Mouse (Mus musculus) liver, adult 2 months (tissue): ENCODE data around the gene Smoc1. TPM values are rescaled to one million over a fixed set of nuclear protein-coding genes. Genes with fewer than 3 reads are reported as not detected.
A peak's percentile ranks its signal among the peaks of the same experiment; 100 is the strongest.

Source experiments
- DNase-seq: peaks from one replicate; pipeline ENCODE4 v3.0.0-alpha.2; 2011; ENCODE audit warnings: low read depth, low spot score; ENCODE audit errors: extremely low read depth
- H3K27ac ChIP-seq: fragments of 200-500 bp; replicated peaks from 2 replicates; pipeline ENCODE4 v1.5.1; 2012; ENCODE audit warnings: low read depth, mild to moderate bottlenecking, control low read depth, inconsistent platforms, low read length; ENCODE audit not compliant: insufficient read depth
- H3K27me3 ChIP-seq: fragments of 200-500 bp; 2 replicates; pipeline ENCODE4 v1.6.1; 2012; ENCODE audit warnings: mild to moderate bottlenecking, moderate library complexity, low read length, inconsistent platforms; ENCODE audit not compliant: control insufficient read depth, insufficient read depth
- H3K36me3 ChIP-seq: fragments of 200-500 bp; 2 replicates; pipeline ENCODE4 v1.6.1; 2012; ENCODE audit warnings: low read length, inconsistent platforms; ENCODE audit not compliant: control insufficient read depth, insufficient read depth
- H3K4me1 ChIP-seq: fragments of 200-500 bp; 2 replicates; pipeline ENCODE4 v1.6.1; 2011; ENCODE audit warnings: low read length; ENCODE audit not compliant: control insufficient read depth, insufficient read depth
- H3K4me3 ChIP-seq: fragments of 200-500 bp; 2 replicates; pipeline ENCODE4 v1.5.1; 2011; ENCODE audit warnings: low read depth, mild to moderate bottlenecking, control low read depth, low read length, moderate library complexity; ENCODE audit not compliant: insufficient read depth
- H3K79me2 ChIP-seq: fragments of 200-500 bp; 2 replicates; pipeline ENCODE4 v1.6.1; 2012; ENCODE audit warnings: inconsistent platforms, mild to moderate bottlenecking, low read length, moderate library complexity; ENCODE audit not compliant: control insufficient read depth, insufficient read depth
- H3K9ac ChIP-seq: fragments of 200-500 bp; 2 replicates; pipeline ENCODE4 v1.6.1; 2012; ENCODE audit warnings: low read depth, mild to moderate bottlenecking, control low read depth, inconsistent platforms, low read length
- CTCF ChIP-seq: fragments of 200-500 bp; IDR thresholded peaks from 2 replicates; pipeline ENCODE4 v1.5.1; 2011; ENCODE audit warnings: low read depth, low read length, control low read depth
- POLR2A ChIP-seq: fragments of 200-500 bp; IDR thresholded peaks from 2 replicates; pipeline ENCODE4 v1.6.1; 2011; ENCODE audit warnings: low read length, control low read depth; ENCODE audit not compliant: insufficient read depth; ENCODE audit errors: extremely low read depth
- WGBS: fragments of 180-500 bp; shearing (Covaris S2); methylation state at CpG from one replicate; pipeline ENCODE4 v1.1.7; 2018; 5-methylcytosine and 5-hydroxymethylcytosine counted together
- polyA plus RNA-seq: library from polyadenylated mRNA; depleted of rRNA; stranded (reverse); fragments of >200 nt; gene quantifications from 2 replicates; pipeline ENCODE4 v1.2.3, GENCODE M21; 2012
- total RNA-seq: library from RNA; depleted of rRNA; stranded (reverse); fragments of >200 nt; gene quantifications from 2 replicates; pipeline ENCODE4 v1.2.3, GENCODE M21; 2014

Smoc1 gene
- total and polyA plus RNA-seq, 2 experiments = 28.3 to 50.7 TPM

- H3K4me1 ChIP-seq = peaks cover 6% of the 10 kb centered on the region; the same call in 1 of the 2 replicates
- H3K27me3 ChIP-seq = no peaks in the 10 kb centered on the region
- no peak for DNase-seq
- H3K4me3 ChIP-seq = no peak overlapping the region
- peaks cover 19% of the 10 kb centered on the region; the same call in 1 of the 2 replicates for H3K79me2 ChIP-seq
- TF ChIP-seq CTCF (no peak), POLR2A (no peak)
- H3K27ac ChIP-seq = no peak overlapping the region
- 80% methylated on average over 5 of the region's 5 CpGs for WGBS
- no peaks in the 10 kb centered on the region for H3K36me3 ChIP-seq
- H3K9ac ChIP-seq = no peak overlapping the region
Measured at GRCm38 (mm10) chr12:81099161-81099560, 72.6 kb downstream of the Smoc1 start.

GRCm38 (mm10) chr12:81101691-81102090 lies 75.1 kb downstream of the Smoc1 start:
- no peak for TF ChIP-seq POLR2A
- TF ChIP-seq CTCF = no peak
- Histone ChIP-seq H3K4me1 (no peaks in the 10 kb centered on the region; the same call in 1 of the 2 replicates), H3K36me3 (peaks cover 7% of the 10 kb centered on the region; the same call in 1 of the 2 replicates), H3K9ac (no peak overlapping the region), H3K27ac (no peak overlapping the region), H3K79me2 (peaks cover 12% of the 10 kb centered on the region; the same call in 1 of the 2 replicates), H3K27me3 (no peaks in the 10 kb centered on the region), H3K4me3 (no peak overlapping the region)
- WGBS = 78% methylated on average over 7 of the region's 7 CpGs
- peak; percentile 69 for DNase-seq

GRCm38 (mm10) chr12:81104546-81104945 lies 77.9 kb downstream of the Smoc1 start:
- Histone ChIP-seq H3K4me3 (no peak overlapping the region), H3K27ac (no peak overlapping the region), H3K9ac (no peak overlapping the region), H3K36me3 (peaks cover 7% of the 10 kb centered on the region; the same call in 1 of the 2 replicates), H3K79me2 (peaks cover 9% of the 10 kb centered on the region; the same call in 1 of the 2 replicates), H3K27me3 (no peaks in the 10 kb centered on the region), H3K4me1 (peaks cover 14% of the 10 kb centered on the region)
- no peak for DNase-seq
- TF ChIP-seq POLR2A = no peak
- 66% methylated on average over 14 of the region's 14 CpGs for WGBS

GRCm38 (mm10) chr12:81105721-81106633 lies 79.4 kb downstream of the Smoc1 start:
- peaks cover 9% of the 10 kb centered on the region; the same call in 1 of the 2 replicates for H3K79me2 ChIP-seq
- H3K9ac ChIP-seq = no peak overlapping the region
- no peaks in the 10 kb centered on the region for H3K27me3 ChIP-seq
- H3K4me1 ChIP-seq = peaks cover 14% of the 10 kb centered on the region
- H3K27ac ChIP-seq = no peak overlapping the region
- no peak for DNase-seq
- H3K4me3 ChIP-seq = no peak overlapping the region
- WGBS = 87% methylated on average over 12 of the region's 12 CpGs
- TF ChIP-seq CTCF (no peak), POLR2A (no peak)
- H3K36me3 ChIP-seq = peaks cover 9% of the 10 kb centered on the region; the same call in 1 of the 2 replicates

DNA sequence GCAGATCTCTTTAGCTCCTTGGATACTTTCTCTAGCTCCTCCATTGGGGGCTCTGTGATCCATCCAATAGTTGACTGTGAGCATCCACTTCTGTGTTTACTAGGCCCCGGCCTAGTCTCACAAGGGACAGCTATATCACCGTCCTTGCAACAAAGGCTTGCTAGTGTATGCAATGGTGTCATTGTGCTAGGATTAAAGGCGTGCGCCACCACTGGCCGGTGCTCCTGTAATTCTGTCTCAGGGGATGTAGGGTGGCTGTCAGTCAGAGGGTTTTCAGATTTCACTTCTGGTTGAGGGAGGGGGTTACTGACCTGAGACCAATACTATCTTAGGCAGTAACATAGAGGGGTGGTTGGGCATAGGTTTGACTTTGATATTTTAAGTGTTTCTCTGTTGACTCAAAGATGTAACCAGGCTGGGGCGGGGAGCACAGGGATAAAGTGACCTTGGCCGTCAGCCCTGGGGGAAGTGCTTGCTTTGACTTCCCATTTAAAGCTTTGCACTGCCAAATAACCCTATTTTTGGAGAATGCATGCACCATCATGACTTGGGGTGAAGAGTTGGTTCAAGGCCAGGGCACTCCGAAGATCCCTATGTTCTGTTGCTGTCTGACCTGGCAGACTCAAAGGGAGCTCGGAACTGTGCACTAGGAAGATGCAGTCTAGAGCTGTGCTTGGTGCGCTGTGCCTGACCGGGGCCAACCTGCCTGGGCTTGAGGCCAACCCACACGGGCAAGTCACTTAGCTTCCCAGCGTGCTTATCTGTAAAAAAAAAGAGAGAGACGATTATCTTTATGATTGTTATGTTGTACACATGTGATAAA lies 80.9 kb downstream of the Smoc1 start:
- H3K4me3 ChIP-seq = no peak overlapping the region
- no peak overlapping the region for H3K27ac ChIP-seq
- H3K4me1 ChIP-seq = peaks cover 18% of the 10 kb centered on the region
- no peak overlapping the region for H3K9ac ChIP-seq
- peak; percentile 69 for DNase-seq
- H3K36me3 ChIP-seq = peaks cover 9% of the 10 kb centered on the region; the same call in 1 of the 2 replicates
- no peaks in the 10 kb centered on the region for H3K27me3 ChIP-seq
- peaks cover 5% of the 10 kb centered on the region; the same call in 1 of the 2 replicates for H3K79me2 ChIP-seq
- 44% methylated on average over 14 of the region's 14 CpGs for WGBS
- TF ChIP-seq POLR2A (no peak), CTCF (no peak)
